In the genomic region with DNA sequence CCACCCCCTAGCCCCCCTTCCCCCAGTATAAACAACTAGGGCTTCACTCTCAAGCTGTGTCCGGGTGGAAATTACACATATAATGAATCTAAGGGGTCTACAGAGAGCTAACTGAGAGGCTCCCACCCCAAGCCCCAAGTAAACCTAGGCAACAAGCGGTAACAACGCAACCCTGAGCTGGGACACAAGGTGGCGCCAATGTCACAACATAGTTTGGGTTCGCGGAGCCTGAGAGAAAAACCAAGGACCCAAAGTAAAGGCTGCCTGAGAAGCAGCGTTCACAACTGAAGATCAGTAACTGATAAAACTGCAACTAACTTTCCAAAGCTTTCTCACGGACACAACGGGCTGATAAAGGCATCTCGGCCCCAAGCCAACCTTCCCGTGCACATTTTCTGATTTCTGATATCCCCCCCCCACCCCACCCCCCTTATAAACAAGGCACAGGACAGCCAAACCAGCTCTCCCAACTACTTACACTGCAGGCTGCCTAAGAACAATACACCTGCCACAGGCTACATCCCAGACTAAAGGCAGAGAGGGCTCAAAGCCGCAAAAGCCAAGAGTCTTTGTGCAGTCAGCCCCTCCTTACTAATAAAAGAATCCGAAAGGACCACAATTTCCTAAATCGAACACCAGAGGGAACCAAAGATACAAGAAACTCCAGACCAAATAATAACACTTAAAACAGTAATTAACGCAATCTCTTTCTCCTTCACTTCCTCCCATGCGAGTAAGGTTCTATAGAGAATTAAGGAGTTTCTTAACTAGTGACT, we compare ENCODE assay signal across 9 mouse cellular contexts. TPM values are rescaled to one million over a fixed set of nuclear protein-coding genes. Genes with fewer than 3 reads are reported as not detected.
DNase-seq lines count a peak whose midpoint lies in the region; ATAC-seq and TF ChIP-seq lines count a peak whose summit lies in the region.
"Had no signal": no experiment of that assay in that cellular context is flagged by ENCODE, and none has a peak within 500 bp of the region (broad histone marks: within the 10 kb centered on the region; RNA-seq: fewer than 3 reads in every experiment).

No protein-coding gene starts in this region.

- peak; percentile 59 for TF ChIP-seq CTCF in E14TG2a.4 (conservative IDR thresholded peaks at IDR 0.05; ENCODE audit: low read length)
- peak; percentile 71 for TF ChIP-seq CTCF in layer of hippocampus, adult 2 months (conservative IDR thresholded peaks at IDR 0.05)

- WGBS in forebrain, embryonic 15.5 days: under 1% methylated on average over 16 of the region's 16 CpGs
- under 1% methylated on average over 16 of the region's 16 CpGs for WGBS in lung, embryonic 15.5 days

- H3K9ac ChIP-seq in forebrain, embryonic 15.5 days (replicated peaks): peak overlapping the region; percentile 56
- H3K9ac ChIP-seq in lung, embryonic 15.5 days: peak overlapping the region; percentile 37

- H3K27me3 ChIP-seq in E14TG2a.4 (ENCODE audit: insufficient read depth, low read length): no peaks in the 10 kb centered on the region
- H3K27me3 ChIP-seq in forebrain, embryonic 15.5 days: no peaks in the 10 kb centered on the region
- no peaks in the 10 kb centered on the region for H3K27me3 ChIP-seq in lung, embryonic 15.5 days

- H3K4me3 ChIP-seq in E14TG2a.4 (replicated peaks; ENCODE audit: low read length): peak overlapping the region; percentile 63
- H3K4me3 ChIP-seq in forebrain, embryonic 15.5 days: peak overlapping the region; percentile 49
- H3K4me3 ChIP-seq in layer of hippocampus, adult 2 months: peak overlapping the region; percentile 54
- H3K4me3 ChIP-seq in lung, embryonic 15.5 days: peak overlapping the region; percentile 45

- peak overlapping the region; percentile 86 for H3K4me2 ChIP-seq in forebrain, embryonic 15.5 days (replicated peaks)
- peak overlapping the region; percentile 91 for H3K4me2 ChIP-seq in lung, embryonic 15.5 days

- 0 out of 2 replicates have a peak overlapping the region, but pooled peaks have one; percentile 52 for H3K27ac ChIP-seq in forebrain, embryonic 15.5 days (replicated peaks)
- no peak overlapping the region for H3K27ac ChIP-seq in layer of hippocampus, adult 2 months
- H3K27ac ChIP-seq in lung, embryonic 15.5 days: no peak overlapping the region

- no peaks in the 10 kb centered on the region for H3K4me1 ChIP-seq in E14TG2a.4 (replicated peaks; ENCODE audit: low read depth, low read length)
- H3K4me1 ChIP-seq in forebrain, embryonic 15.5 days: 0 out of 2 replicates have a peak, but pooled peaks cover 3% of the 10 kb centered on the region
- 0 out of 2 replicates have a peak, but pooled peaks cover 7% of the 10 kb centered on the region for H3K4me1 ChIP-seq in lung, embryonic 15.5 days

- H3K36me3 ChIP-seq in E14TG2a.4 (ENCODE audit: insufficient read depth, low read length): no peaks in the 10 kb centered on the region
- no peaks in the 10 kb centered on the region for H3K36me3 ChIP-seq in forebrain, embryonic 15.5 days
- no peaks in the 10 kb centered on the region for H3K36me3 ChIP-seq in lung, embryonic 15.5 days

- no peaks in the 10 kb centered on the region for H3K9me3 ChIP-seq in E14TG2a.4 (ENCODE audit: low read length)
- no peaks in the 10 kb centered on the region for H3K9me3 ChIP-seq in forebrain, embryonic 15.5 days
- no peaks in the 10 kb centered on the region for H3K9me3 ChIP-seq in lung, embryonic 15.5 days

- ATAC-seq in forebrain, embryonic 15.5 days (replicated peaks): peak; percentile 95
- ATAC-seq in lung, embryonic 15.5 days (ENCODE audit: borderline replicate concordance, extremely low read depth, low FRiP score, low TSS enrichment): peak; percentile 84

- DNase-seq in c-Kit-positive CD71-positive TER-119-positive erythroid progenitor cells, embryonic 14.5 days (ENCODE audit: low spot score): peak; percentile 38
- peak; percentile 77 for DNase-seq in heart, postnatal 4 days
- DNase-seq in layer of hippocampus, adult 2 months (ENCODE audit: low spot score in 2 of 2): peak; percentile 63 to 76
- DNase-seq in ovary, postnatal 10 days (ENCODE audit: low spot score): peak; percentile 50
- peak; percentile 54 for DNase-seq in thymus, postnatal 0 days (ENCODE audit: low spot score)

RNA-seq across cellular contexts. Expression of gene Fam162b, which starts 36.8 kb away (rescaled TPM):
- 3.2 and 3.4 TPM in 2 replicates for polyA plus RNA-seq in forebrain, embryonic 15.5 days (2015; fragmentation: Nextera tagmentation; extraction: Ambion mirVana)
- total RNA-seq in heart, postnatal 4 days (2021): not detected
- not detected for total RNA-seq in layer of hippocampus, adult 2 months (2021)
- 49.9 and 53.3 TPM in 2 replicates for polyA plus RNA-seq in lung, embryonic 15.5 days (2015; fragmentation: Nextera tagmentation; extraction: Ambion mirVana)
- 0.35 and 0.60 TPM in 2 replicates for polyA plus RNA-seq in thymus, postnatal 0 days (2015; fragmentation: Nextera tagmentation; extraction: Ambion mirVana)
- total RNA-seq: left cerebral cortex, adult 8-10 months had no signal

Comparison
In these comparisons a context has a peak if more than half of its experiments do, and no peak if none do; other contexts are left out.
1. RNA of gene Fam162b, which starts 36.8 kb away (polyA plus RNA-seq): 49.9 to 53.3 TPM in lung, embryonic 15.5 days; 3.2 to 3.4 TPM in forebrain, embryonic 15.5 days and 0.35 to 0.60 TPM in thymus, postnatal 0 days; every median in the first group is over 10 times any median in the second.
2. Peak in every context shown above with its lines, with median percentiles within 50 percentile points of each other: H3K4me3 ChIP-seq and DNase-seq.